Comparison of ENCODE assay signal across 8 mouse cellular contexts in genomic region chr19:46573990-46574389, GRCm38 (mm10). TPM values are rescaled to one million over a fixed set of nuclear protein-coding genes. Genes with fewer than 3 reads are reported as not detected.
DNase-seq lines count a peak whose midpoint lies in the region; ATAC-seq lines count a peak whose summit lies in the region.

No protein-coding gene starts in this region.

- peak overlapping the region; percentile 85 for H3K4me2 ChIP-seq in kidney, embryonic 15.5 days
- peak overlapping the region; percentile 75 for H3K4me2 ChIP-seq in embryonic facial prominence, embryonic 14.5 days (ENCODE audit: low read depth, low read length)
- peak overlapping the region; percentile 88 for H3K4me2 ChIP-seq in intestine, embryonic 16.5 days (ENCODE audit: low read depth, low read length)
- peak overlapping the region; percentile 76 for H3K4me2 ChIP-seq in neural tube, embryonic 12.5 days (replicated peaks)

- H3K9me3 ChIP-seq in kidney, embryonic 15.5 days (replicated peaks) = no peaks in the 10 kb centered on the region
- no peaks in the 10 kb centered on the region for H3K9me3 ChIP-seq in embryonic facial prominence, embryonic 14.5 days (ENCODE audit: control insufficient read depth, low read length)
- H3K9me3 ChIP-seq in intestine, embryonic 16.5 days (ENCODE audit: control insufficient read depth, low read length) = no peaks in the 10 kb centered on the region
- no peaks in the 10 kb centered on the region for H3K9me3 ChIP-seq in neural tube, embryonic 12.5 days

- H3K36me3 ChIP-seq in kidney, embryonic 15.5 days = no peaks in the 10 kb centered on the region
- H3K36me3 ChIP-seq in embryonic facial prominence, embryonic 14.5 days (ENCODE audit: control insufficient read depth, insufficient read depth, low read length) = no peaks in the 10 kb centered on the region
- no peaks in the 10 kb centered on the region for H3K36me3 ChIP-seq in intestine, embryonic 16.5 days (ENCODE audit: control insufficient read depth, insufficient read depth, low read length)
- no peaks in the 10 kb centered on the region for H3K36me3 ChIP-seq in neural tube, embryonic 12.5 days

- ATAC-seq in kidney, embryonic 15.5 days (replicated peaks; ENCODE audit: low FRiP score) = no peak
- no peak for ATAC-seq in embryonic facial prominence, embryonic 14.5 days (ENCODE audit: low read depth)
- no peak for ATAC-seq in intestine, embryonic 16.5 days
- no peak for ATAC-seq in neural tube, embryonic 12.5 days (ENCODE audit: low FRiP score, low read depth)

- no peak overlapping the region for H3K27ac ChIP-seq in kidney, embryonic 15.5 days
- H3K27ac ChIP-seq in embryonic facial prominence, embryonic 14.5 days (replicated peaks; ENCODE audit: low read depth, low read length) = no peak overlapping the region
- no peak overlapping the region for H3K27ac ChIP-seq in intestine, embryonic 16.5 days (ENCODE audit: low read length)
- H3K27ac ChIP-seq in neural tube, embryonic 12.5 days = no peak overlapping the region

- DNase-seq in kidney, postnatal 4 days = no peak
- DNase-seq in embryonic facial prominence, embryonic 14.5 days (ENCODE audit: low spot score) = no peak
- DNase-seq in urinary bladder, postnatal 4 days (ENCODE audit: low spot score in 2 of 2) = no peak
- no peak for DNase-seq in c-Kit-positive CD71-positive TER-119-positive erythroid progenitor cells, embryonic 14.5 days (ENCODE audit: low spot score)
- DNase-seq in frontal cortex, adult 2 months (ENCODE audit: extremely low spot score in 1 of 2, low spot score in 1 of 2) = no peak

- H3K4me3 ChIP-seq in kidney, embryonic 15.5 days (replicated peaks) = peak overlapping the region; percentile 65
- H3K4me3 ChIP-seq in embryonic facial prominence, embryonic 14.5 days (ENCODE audit: low read depth, low read length) = peak overlapping the region; percentile 86
- H3K4me3 ChIP-seq in intestine, embryonic 16.5 days (ENCODE audit: low read length) = peak overlapping the region; percentile 86
- H3K4me3 ChIP-seq in neural tube, embryonic 12.5 days = peak overlapping the region; percentile 73; the same call in 1 of the 2 replicates

- peaks cover 37% of the 10 kb centered on the region for H3K4me1 ChIP-seq in kidney, embryonic 15.5 days
- peaks cover 11% of the 10 kb centered on the region for H3K4me1 ChIP-seq in embryonic facial prominence, embryonic 14.5 days (ENCODE audit: control insufficient read depth, insufficient read depth, low read length)
- H3K4me1 ChIP-seq in intestine, embryonic 16.5 days (ENCODE audit: control insufficient read depth, insufficient read depth, low read length) = peaks cover 11% of the 10 kb centered on the region
- peaks cover 6% of the 10 kb centered on the region; the same call in 1 of the 2 replicates for H3K4me1 ChIP-seq in neural tube, embryonic 12.5 days

- peak overlapping the region; percentile 74 for H3K9ac ChIP-seq in kidney, embryonic 15.5 days
- peak overlapping the region; percentile 68 for H3K9ac ChIP-seq in embryonic facial prominence, embryonic 14.5 days (ENCODE audit: low read depth, low read length)
- peak overlapping the region; percentile 78 for H3K9ac ChIP-seq in intestine, embryonic 16.5 days (ENCODE audit: low read depth, low read length)
- peak overlapping the region; percentile 68 for H3K9ac ChIP-seq in neural tube, embryonic 12.5 days

- WGBS in kidney, embryonic 15.5 days = 47% methylated on average over 6 of the region's 6 CpGs
- WGBS in embryonic facial prominence, embryonic 14.5 days = 43% methylated on average over 6 of the region's 6 CpGs
- WGBS in intestine, embryonic 16.5 days = 29% methylated on average over 6 of the region's 6 CpGs
- WGBS in neural tube, embryonic 12.5 days = 46% methylated on average over 6 of the region's 6 CpGs

- H3K27me3 ChIP-seq in kidney, embryonic 15.5 days = no peaks in the 10 kb centered on the region
- no peaks in the 10 kb centered on the region for H3K27me3 ChIP-seq in embryonic facial prominence, embryonic 14.5 days (replicated peaks; ENCODE audit: control insufficient read depth, insufficient read depth, low read length)
- H3K27me3 ChIP-seq in intestine, embryonic 16.5 days (replicated peaks; ENCODE audit: control insufficient read depth, insufficient read depth, low read length) = no peaks in the 10 kb centered on the region
- no peaks in the 10 kb centered on the region for H3K27me3 ChIP-seq in neural tube, embryonic 12.5 days (replicated peaks)

RNA-seq across cellular contexts. Expression of gene Sfxn2, which starts 0.8 kb away (rescaled TPM):
- 32.9 and 33.0 TPM in 2 replicates for polyA plus RNA-seq in kidney, embryonic 15.5 days (2015; fragmentation: Nextera tagmentation; extraction: Ambion mirVana)
- 16.7 and 19.7 TPM in 2 replicates for polyA plus RNA-seq in embryonic facial prominence, embryonic 14.5 days (2014; fragmentation: Nextera tagmentation; extraction: Ambion mirVana)
- polyA plus RNA-seq in intestine, embryonic 16.5 days (2015; fragmentation: Nextera tagmentation; extraction: Ambion mirVana) = 16.7 and 18.1 TPM in 2 replicates
- 11.4 and 12.2 TPM in 2 replicates for polyA plus RNA-seq in neural tube, embryonic 12.5 days (2016; fragmentation: Nextera tagmentation; extraction: Ambion mirVana)
- 6.0 and 7.5 TPM in 2 replicates for polyA plus RNA-seq in frontal cortex, adult 2 months (2012; rRNA removed)

RNA-seq across cellular contexts. Expression of gene Arl3, which starts 1.0 kb away (rescaled TPM):
- 143 and 145 TPM in 2 replicates for polyA plus RNA-seq in kidney, embryonic 15.5 days (2015; fragmentation: Nextera tagmentation; extraction: Ambion mirVana)
- 83.7 and 94.0 TPM in 2 replicates for polyA plus RNA-seq in embryonic facial prominence, embryonic 14.5 days (2014; fragmentation: Nextera tagmentation; extraction: Ambion mirVana)
- polyA plus RNA-seq in intestine, embryonic 16.5 days (2015; fragmentation: Nextera tagmentation; extraction: Ambion mirVana) = 53.9 and 64.5 TPM in 2 replicates
- polyA plus RNA-seq in neural tube, embryonic 12.5 days (2016; fragmentation: Nextera tagmentation; extraction: Ambion mirVana) = 190 and 194 TPM in 2 replicates
- polyA plus RNA-seq in frontal cortex, adult 2 months (2012; rRNA removed) = 249 and 253 TPM in 2 replicates

RNA-seq across cellular contexts. Expression of gene Wbp1l, which starts 24.9 kb away (rescaled TPM):
- polyA plus RNA-seq in kidney, embryonic 15.5 days (2015; fragmentation: Nextera tagmentation; extraction: Ambion mirVana) = 46.4 and 51.3 TPM in 2 replicates
- polyA plus RNA-seq in embryonic facial prominence, embryonic 14.5 days (2014; fragmentation: Nextera tagmentation; extraction: Ambion mirVana) = 37.7 and 42.6 TPM in 2 replicates
- polyA plus RNA-seq in intestine, embryonic 16.5 days (2015; fragmentation: Nextera tagmentation; extraction: Ambion mirVana) = 39.3 and 40.0 TPM in 2 replicates
- 53.4 and 54.8 TPM in 2 replicates for polyA plus RNA-seq in neural tube, embryonic 12.5 days (2016; fragmentation: Nextera tagmentation; extraction: Ambion mirVana)
- 26.8 and 29.1 TPM in 2 replicates for polyA plus RNA-seq in frontal cortex, adult 2 months (2012; rRNA removed)
